Mouse (Mus musculus) urinary bladder, postnatal 0 days (tissue): ENCODE results near the gene Qrsl1. TPM values are rescaled to one million over a fixed set of nuclear protein-coding genes. Genes with fewer than 3 reads are reported as not detected.

Source experiments
- polyA plus RNA-seq: library from polyadenylated mRNA; unstranded; fragments of >200 nt; fragmentation: Nextera tagmentation; extraction: Ambion mirVana; gene quantifications from 2 replicates; pipeline ENCODE4 v1.2.1, GENCODE M21; 2015

Gene Qrsl1
- 8.4 and 9.8 TPM in 2 replicates for polyA plus RNA-seq

DNA sequence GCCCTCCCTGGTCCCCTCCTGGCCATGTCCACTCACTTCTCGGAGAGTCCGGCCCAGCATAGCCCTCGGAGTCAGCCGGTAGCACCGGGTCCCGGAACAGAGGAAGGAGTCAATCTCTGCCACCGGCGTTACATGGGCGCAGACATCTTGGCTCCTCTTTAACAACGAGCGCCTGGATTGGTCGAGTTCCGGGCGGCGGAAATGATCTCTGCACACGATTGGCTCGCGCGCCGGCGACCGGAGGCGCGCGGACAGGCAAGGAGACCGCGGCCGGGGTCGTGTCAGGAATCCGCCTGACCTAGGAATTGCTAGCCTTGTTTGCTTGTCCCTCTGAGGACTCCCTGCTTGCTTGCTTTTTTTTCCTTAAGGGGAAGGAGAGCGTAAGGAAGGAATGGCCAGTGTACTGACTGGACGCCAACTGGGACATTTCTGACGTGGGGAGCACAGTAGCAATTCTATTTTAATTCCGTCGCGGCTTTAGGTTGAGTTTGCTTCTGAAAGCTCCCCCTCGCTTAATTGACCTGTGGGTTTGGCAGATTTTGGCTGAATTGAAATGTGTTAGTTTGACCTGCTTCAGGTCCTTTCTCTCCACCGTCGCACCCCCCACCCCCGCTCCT lies at the start of gene Qrsl1, which contains the start of gene Rtn4ip1:
TSS of gene Qrsl1 (minus strand) at position 168 of the 617 bp plus-strand sequence.
TSS of gene Rtn4ip1 (plus strand) at position 230 of the 617 bp plus-strand sequence.

Other genes starting within 250 kb of the Qrsl1 start
- 6.3 and 6.7 TPM in 2 replicates for gene Rtn4ip1, start 62 bp upstream of the Qrsl1 start, polyA plus RNA-seq
- 5.7 and 6.3 TPM in 2 replicates for gene Crybg1, start 247.1 kb upstream of the Qrsl1 start, polyA plus RNA-seq